Mouse (Mus musculus): ENCODE data around the gene Ddr1.

Gene Ddr1

GRCm38 (mm10) chr17:35721676-35722075, 17.3 kb upstream of the Ddr1 start:
- DNase-seq (ENCODE audit: extremely low read depth, low read depth, low spot score): no peak

GRCm38 (mm10) chr17:35720340-35720727, 15.9 kb upstream of the Ddr1 start:
- DNase-seq (ENCODE audit: extremely low read depth, low read depth, low spot score): no peak

GRCm38 (mm10) chr17:35719616-35720339, 15.4 kb upstream of the Ddr1 start:
- DNase-seq (ENCODE audit: extremely low read depth, low read depth, low spot score): no peak

GRCm38 (mm10) chr17:35717080-35717479, 12.7 kb upstream of the Ddr1 start:
- no peak for DNase-seq (ENCODE audit: extremely low read depth, low read depth, low spot score)

GRCm38 (mm10) chr17:35716114-35716513, 11.7 kb upstream of the Ddr1 start:
- no peak for DNase-seq (ENCODE audit: extremely low read depth, low read depth, low spot score)

- DNase-seq (ENCODE audit: extremely low read depth, low read depth, low spot score): no peak
Observed at GRCm38 (mm10) chr17:35710705-35711347, 6.4 kb upstream of the Ddr1 start.

GRCm38 (mm10) chr17:35708611-35709010, 4.2 kb upstream of the Ddr1 start:
- DNase-seq (ENCODE audit: extremely low read depth, low read depth, low spot score): no peak

- no peak for DNase-seq (ENCODE audit: extremely low read depth, low read depth, low spot score)
Observed at GRCm38 (mm10) chr17:35707929-35708328, 3.5 kb upstream of the Ddr1 start.

GRCm38 (mm10) chr17:35705836-35706235, 1.4 kb upstream of the Ddr1 start:
- DNase-seq (ENCODE audit: extremely low read depth, low read depth, low spot score): no peak

GRCm38 (mm10) chr17:35703751-35704271, 610 bp downstream of the Ddr1 start:
- DNase-seq (ENCODE audit: extremely low read depth, low read depth, low spot score): no peak

- no peak for DNase-seq (ENCODE audit: extremely low read depth, low read depth, low spot score)
Observed at GRCm38 (mm10) chr17:35703065-35703464, 1.4 kb downstream of the Ddr1 start.

GRCm38 (mm10) chr17:35702605-35703004, 1.8 kb downstream of the Ddr1 start:
- DNase-seq (ENCODE audit: extremely low read depth, low read depth, low spot score): no peak

GRCm38 (mm10) chr17:35701978-35702461, 2.4 kb downstream of the Ddr1 start:
- DNase-seq (ENCODE audit: extremely low read depth, low read depth, low spot score): no peak

GRCm38 (mm10) chr17:35701203-35701977, 3.0 kb downstream of the Ddr1 start:
- DNase-seq (ENCODE audit: extremely low read depth, low read depth, low spot score): no peak

- no peak for DNase-seq (ENCODE audit: extremely low read depth, low read depth, low spot score)
Observed at GRCm38 (mm10) chr17:35700371-35700961, 4.0 kb downstream of the Ddr1 start.

GRCm38 (mm10) chr17:35699919-35700318, 4.5 kb downstream of the Ddr1 start:
- no peak for DNase-seq (ENCODE audit: extremely low read depth, low read depth, low spot score)

- no peak for DNase-seq (ENCODE audit: extremely low read depth, low read depth, low spot score)
Observed at GRCm38 (mm10) chr17:35698501-35698883, 5.9 kb downstream of the Ddr1 start.

- peak; percentile 88 for DNase-seq (ENCODE audit: extremely low read depth, low read depth, low spot score)
Observed at GRCm38 (mm10) chr17:35697759-35698500, 6.5 kb downstream of the Ddr1 start.

- DNase-seq (ENCODE audit: extremely low read depth, low read depth, low spot score): no peak
Observed at GRCm38 (mm10) chr17:35697429-35697758, 7.0 kb downstream of the Ddr1 start.

GRCm38 (mm10) chr17:35696691-35697090, 7.7 kb downstream of the Ddr1 start:
- no peak for DNase-seq (ENCODE audit: extremely low read depth, low read depth, low spot score)

GRCm38 (mm10) chr17:35695289-35695688, 9.1 kb downstream of the Ddr1 start:
- no peak for DNase-seq (ENCODE audit: extremely low read depth, low read depth, low spot score)
